Mouse (Mus musculus) midbrain, embryonic 15.5 days (tissue): ENCODE data around the gene Dab2ip. TPM values are rescaled to one million over a fixed set of nuclear protein-coding genes. Genes with fewer than 3 reads are reported as not detected.

Experiments used
- ATAC-seq: fragments of 200-750 bp; cut with Nextera tagmentation; replicated peaks from 2 replicates; pipeline ENCODE4 v1.8.0; 2017; ENCODE audit warnings: moderate TSS enrichment
- H3K27ac ChIP-seq: fragments of 300-500 bp; sonication (generic); 2 replicates; pipeline ENCODE4 v1.5.1; 2015; ENCODE audit warnings: mild to moderate bottlenecking, inconsistent platforms
- H3K27me3 ChIP-seq: fragments of 300-500 bp; sonication (generic); replicated peaks from 2 replicates; pipeline ENCODE4 v1.6.1; 2015; ENCODE audit warnings: inconsistent platforms
- H3K36me3 ChIP-seq: fragments of 300-500 bp; sonication (generic); replicated peaks from 2 replicates; pipeline ENCODE4 v1.6.1; 2015; ENCODE audit warnings: inconsistent platforms
- H3K4me1 ChIP-seq: fragments of 300-500 bp; sonication (generic); 2 replicates; pipeline ENCODE4 v1.6.1; 2015; ENCODE audit warnings: inconsistent platforms
- H3K4me2 ChIP-seq: fragments of 300-500 bp; sonication (generic); 2 replicates; pipeline ENCODE4 v1.6.1; 2015; ENCODE audit warnings: inconsistent platforms, mild to moderate bottlenecking, moderate library complexity
- H3K4me3 ChIP-seq: fragments of 300-500 bp; sonication (generic); 2 replicates; pipeline ENCODE4 v1.5.1; 2015; ENCODE audit warnings: mild to moderate bottlenecking, inconsistent platforms
- H3K9ac ChIP-seq: fragments of 300-500 bp; sonication (generic); 2 replicates; pipeline ENCODE4 v1.6.1; 2015; ENCODE audit warnings: mild to moderate bottlenecking, inconsistent platforms
- H3K9me3 ChIP-seq: fragments of 300-500 bp; sonication (generic); 2 replicates; pipeline ENCODE4 v1.6.1; 2016; ENCODE audit warnings: inconsistent platforms
- WGBS: fragments of 180-500 bp; shearing (Covaris S2); methylation state at CpG from one replicate; pipeline ENCODE4 v1.1.7; 2015; ENCODE audit warnings: mixed read lengths; 5-methylcytosine and 5-hydroxymethylcytosine counted together
- polyA plus RNA-seq: library from polyadenylated mRNA; unstranded; fragments of >200 nt; fragmentation: Nextera tagmentation; extraction: Ambion mirVana; gene quantifications from 2 replicates; pipeline ENCODE4 v1.2.1, GENCODE M21; 2015

Dab2ip gene
- 75.5 and 79.7 TPM in 2 replicates for polyA plus RNA-seq

DNA sequence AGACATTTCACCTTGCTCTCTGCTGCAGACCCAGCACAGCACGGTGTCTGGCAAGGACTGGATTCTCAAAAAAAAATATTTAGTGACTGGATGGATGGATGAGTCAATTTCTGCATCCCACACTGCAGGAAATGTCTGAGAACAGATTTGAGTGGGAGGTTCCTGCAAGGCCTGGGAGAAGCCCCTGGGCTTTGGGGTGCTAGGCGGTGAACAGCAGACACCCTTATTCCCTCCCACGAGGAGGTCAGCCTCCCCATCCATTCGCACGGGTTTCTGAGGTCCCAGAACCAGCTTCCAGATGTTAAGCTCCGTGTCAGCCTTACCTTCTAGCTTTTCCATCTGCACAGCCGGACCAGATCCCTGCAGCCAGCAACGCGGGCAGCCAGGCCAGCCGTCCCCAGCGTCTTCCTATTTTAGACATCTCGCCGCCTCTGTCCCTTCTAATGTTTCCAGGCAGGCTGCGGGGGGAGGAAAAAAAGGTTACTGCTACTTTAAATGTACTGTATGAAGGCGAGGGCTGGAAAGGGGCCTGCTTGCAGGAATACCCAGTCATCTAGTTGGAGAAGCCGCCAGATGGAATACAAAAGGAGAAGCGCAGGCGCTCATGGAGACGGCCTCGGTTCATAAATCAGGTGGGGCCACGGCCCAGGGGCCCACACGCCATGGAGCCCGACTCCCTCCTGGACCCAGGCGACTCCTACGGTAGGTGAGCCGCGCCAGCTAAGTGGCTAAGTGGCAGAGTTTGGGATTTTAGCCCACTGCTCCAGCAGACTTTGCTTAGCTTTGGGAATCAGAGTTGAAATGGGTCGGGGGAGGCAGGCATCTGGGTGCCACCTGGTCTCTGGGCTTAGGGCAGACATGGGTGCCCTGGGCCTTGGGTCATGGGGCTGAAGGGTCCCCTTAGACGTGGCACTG lies at the start of gene Dab2ip:
Dab2ip (plus strand) TSS at position 356 of the 915 bp plus-strand sequence.
- Histone ChIP-seq H3K9me3 (no peaks in the 10 kb centered on the region), H3K27me3 (no peaks in the 10 kb centered on the region), H3K4me3 (no peak within 1 kb of the TSS), H3K4me1 (peaks cover 12% of the 10 kb centered on the region), H3K4me2 (no peak within 1 kb of the TSS), H3K27ac (no peak within 1 kb of the TSS), H3K9ac (no peak within 1 kb of the TSS), H3K36me3 (no peaks in the 10 kb centered on the region)
- 0 out of 2 replicates have a peak, but pooled peaks have one; percentile 44 for ATAC-seq
- WGBS: 66% methylated on average over 29 of the region's 29 CpGs

DNA sequence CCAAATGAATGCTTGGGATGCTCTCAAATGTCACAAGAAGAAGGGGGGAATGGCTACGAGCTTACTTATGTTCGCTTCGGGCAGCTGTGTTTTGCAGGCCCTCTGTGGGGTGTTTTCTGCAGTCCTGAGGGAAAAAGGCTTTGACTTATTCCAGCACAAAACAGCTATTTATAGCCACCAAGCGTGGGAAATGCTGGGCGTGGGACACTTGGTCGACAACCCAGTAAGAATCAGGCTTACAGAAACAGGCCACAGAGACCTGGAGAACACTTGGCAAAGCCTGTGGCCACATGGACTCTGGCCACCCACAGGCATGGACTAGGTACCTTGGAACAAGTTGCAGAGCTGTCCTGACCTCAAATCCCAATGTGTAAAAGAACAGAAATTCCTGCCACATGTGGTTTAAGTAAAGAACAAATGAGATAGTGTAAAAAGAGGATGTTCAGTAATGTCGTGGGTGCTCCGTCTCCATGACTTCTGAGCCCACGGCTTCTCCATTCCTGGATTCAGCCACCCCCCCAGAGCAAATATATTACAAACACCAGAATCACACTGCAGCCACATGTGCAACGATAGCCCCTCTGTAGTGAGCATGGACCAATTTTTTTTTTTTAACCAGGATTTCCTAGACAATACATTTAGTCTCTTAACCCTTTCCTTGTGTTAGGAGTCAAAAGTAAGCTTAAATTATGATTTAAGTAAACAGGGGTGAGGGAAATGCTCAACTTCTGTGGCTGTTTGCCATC lies 49.3 kb upstream of the Dab2ip start:
- ATAC-seq: no peak
- Histone ChIP-seq H3K27ac (no peak overlapping the region), H3K4me1 (peaks cover 5% of the 10 kb centered on the region; the same call in 1 of the 2 replicates), H3K4me2 (no peak overlapping the region), H3K36me3 (no peaks in the 10 kb centered on the region), H3K9me3 (no peaks in the 10 kb centered on the region), H3K4me3 (no peak overlapping the region), H3K27me3 (no peaks in the 10 kb centered on the region), H3K9ac (no peak overlapping the region)
- WGBS: 49% methylated on average over 10 of the region's 10 CpGs

DNA sequence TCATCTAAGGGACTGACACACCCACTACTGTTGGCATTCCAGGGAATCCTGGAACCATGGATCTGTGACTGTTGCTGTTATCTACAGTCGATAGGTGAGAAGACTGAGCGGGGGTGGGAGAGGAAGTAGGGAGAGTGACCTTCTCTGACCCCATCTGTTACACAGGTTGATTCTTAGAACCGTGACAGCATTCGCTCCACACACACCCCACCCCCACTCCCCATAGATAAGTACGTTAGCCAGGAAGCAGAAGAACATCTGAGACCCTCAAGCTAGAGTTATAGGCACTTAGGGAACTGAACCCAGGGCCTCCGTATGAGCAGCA lies 48.8 kb upstream of the Dab2ip start:
- no peak overlapping the region for H3K27ac ChIP-seq
- no peaks in the 10 kb centered on the region for H3K27me3 ChIP-seq
- H3K4me2 ChIP-seq: no peak overlapping the region
- H3K9me3 ChIP-seq: no peaks in the 10 kb centered on the region
- 43% methylated on average over 6 of the region's 6 CpGs for WGBS
- H3K4me1 ChIP-seq: peaks cover 10% of the 10 kb centered on the region; the same call in 1 of the 2 replicates
- no peak overlapping the region for H3K4me3 ChIP-seq
- no peak overlapping the region for H3K9ac ChIP-seq
- ATAC-seq: no peak
- H3K36me3 ChIP-seq: no peaks in the 10 kb centered on the region

DNA sequence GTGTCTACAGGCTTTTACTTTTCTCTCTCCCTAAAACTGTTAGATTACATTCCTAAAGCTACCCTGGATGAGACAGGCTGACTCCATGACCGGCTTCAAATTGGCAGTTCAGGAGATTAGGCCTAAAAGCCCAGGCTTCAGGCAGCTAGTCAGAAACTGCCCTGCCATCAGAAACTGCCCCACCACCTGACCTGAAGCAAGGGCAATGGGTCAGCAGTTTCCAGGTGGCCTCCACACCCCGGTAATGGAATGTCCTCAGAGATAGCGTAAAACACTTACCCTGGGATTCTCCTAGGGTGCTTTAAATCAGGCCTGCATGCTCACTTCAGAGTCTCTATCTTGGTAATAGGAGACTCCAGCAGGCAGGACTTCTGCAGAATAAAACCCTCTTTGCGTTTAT lies 48.2 kb upstream of the Dab2ip start:
- no peak for ATAC-seq
- Histone ChIP-seq H3K9ac (no peak overlapping the region), H3K27me3 (no peaks in the 10 kb centered on the region), H3K4me2 (no peak overlapping the region), H3K9me3 (no peaks in the 10 kb centered on the region), H3K4me3 (no peak overlapping the region), H3K36me3 (no peaks in the 10 kb centered on the region), H3K27ac (no peak overlapping the region), H3K4me1 (peaks cover 10% of the 10 kb centered on the region; the same call in 1 of the 2 replicates)
- WGBS: 66% methylated on average over 4 of the region's 4 CpGs

DNA sequence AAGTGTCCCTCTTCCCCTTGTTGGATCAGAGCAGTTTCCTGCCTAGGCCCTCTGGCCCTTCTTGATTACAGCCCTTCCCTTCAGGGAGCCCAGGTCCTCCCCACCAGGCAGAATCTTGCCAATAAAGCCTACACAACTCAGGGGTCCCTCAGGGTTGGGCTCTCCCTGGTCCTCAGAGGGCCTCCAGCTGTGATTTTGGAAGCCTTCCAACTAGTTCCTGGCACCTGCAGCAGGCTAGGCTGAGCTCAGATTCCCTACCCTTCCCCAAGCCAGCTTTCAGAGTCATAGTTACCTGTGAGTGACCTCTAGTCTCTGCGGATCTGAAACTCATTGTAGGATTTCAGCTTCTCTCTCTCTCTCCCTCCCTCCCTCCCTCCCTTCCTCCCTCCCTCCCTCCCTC lies 47.1 kb upstream of the Dab2ip start:
- H3K4me2 ChIP-seq: no peak overlapping the region
- H3K36me3 ChIP-seq: no peaks in the 10 kb centered on the region
- WGBS: 71% methylated on average over 1 of the region's 1 CpGs
- peaks cover 10% of the 10 kb centered on the region; the same call in 1 of the 2 replicates for H3K4me1 ChIP-seq
- H3K27me3 ChIP-seq: no peaks in the 10 kb centered on the region
- H3K4me3 ChIP-seq: no peak overlapping the region
- no peak overlapping the region for H3K27ac ChIP-seq
- no peak for ATAC-seq
- no peaks in the 10 kb centered on the region for H3K9me3 ChIP-seq
- no peak overlapping the region for H3K9ac ChIP-seq

DNA sequence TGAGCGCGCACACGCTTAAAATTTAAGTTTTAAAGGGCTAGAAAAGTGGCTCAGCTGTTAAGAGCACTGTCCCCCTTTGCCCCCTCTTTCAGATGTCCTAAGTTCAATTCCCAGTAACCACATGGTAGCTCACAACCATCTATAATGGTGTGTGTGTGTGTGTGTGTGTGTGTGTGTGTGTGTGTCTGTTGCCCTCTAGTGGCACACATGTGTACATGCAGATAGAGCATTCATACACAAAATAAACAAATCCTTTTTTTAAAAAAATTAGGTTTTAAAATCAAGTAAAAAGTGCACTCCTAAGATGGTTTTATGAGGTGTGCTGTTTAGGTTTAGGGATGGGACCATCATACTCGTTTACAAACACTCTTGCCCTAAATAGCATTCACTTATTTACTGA lies 45.8 kb upstream of the Dab2ip start:
- H3K4me1 ChIP-seq: peaks cover 10% of the 10 kb centered on the region; the same call in 1 of the 2 replicates
- H3K27me3 ChIP-seq: no peaks in the 10 kb centered on the region
- ATAC-seq: no peak
- H3K27ac ChIP-seq: no peak overlapping the region
- no peaks in the 10 kb centered on the region for H3K9me3 ChIP-seq
- 92% methylated on average over 4 of the region's 4 CpGs for WGBS
- H3K36me3 ChIP-seq: no peaks in the 10 kb centered on the region
- no peak overlapping the region for H3K4me3 ChIP-seq
- no peak overlapping the region for H3K4me2 ChIP-seq
- no peak overlapping the region for H3K9ac ChIP-seq

DNA sequence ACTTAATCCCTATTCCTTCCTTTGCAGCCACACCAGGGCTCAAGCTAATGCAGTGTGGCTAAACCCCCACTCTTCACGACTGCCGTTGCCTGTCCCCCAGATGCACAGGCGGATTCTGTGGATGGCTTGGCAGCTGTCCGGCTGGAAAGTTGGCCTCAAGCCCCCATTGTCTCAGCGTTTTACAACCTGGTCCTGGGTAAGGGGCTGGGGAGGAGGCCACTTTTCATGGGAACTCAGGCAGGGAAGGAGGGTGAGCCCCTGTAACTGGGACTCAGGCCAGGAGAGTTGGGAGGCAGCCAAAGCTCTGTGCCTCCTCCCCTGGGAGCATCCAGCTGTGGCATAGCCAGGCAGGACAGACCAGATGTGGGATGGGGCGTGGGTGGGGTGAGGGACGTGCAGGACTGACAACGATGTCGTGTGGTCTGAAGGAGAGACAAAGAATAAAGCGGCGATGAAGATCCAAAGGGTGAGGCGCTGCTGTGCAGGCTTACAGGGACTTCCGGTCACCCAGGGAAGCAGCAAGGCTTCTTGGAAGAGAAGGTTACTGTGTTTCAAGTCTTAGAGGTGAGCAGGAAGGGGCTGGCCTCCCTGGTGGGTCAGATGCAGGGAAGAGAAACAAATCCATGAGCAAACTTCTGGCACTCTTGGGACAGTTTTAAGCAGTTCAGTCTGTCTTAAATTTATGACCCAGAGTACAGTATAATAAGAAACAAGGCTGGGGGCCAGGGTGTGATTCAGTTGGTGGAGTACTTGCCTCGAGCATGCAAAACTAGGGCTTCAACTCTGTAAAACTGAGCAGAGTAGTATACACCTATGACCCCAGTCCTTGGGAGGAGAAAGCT lies 43.8 kb upstream of the Dab2ip start:
- peak; percentile 77 for ATAC-seq
- Histone ChIP-seq H3K9ac (no peak overlapping the region), H3K4me3 (no peak overlapping the region), H3K9me3 (no peaks in the 10 kb centered on the region), H3K4me1 (peaks cover 10% of the 10 kb centered on the region; the same call in 1 of the 2 replicates), H3K36me3 (no peaks in the 10 kb centered on the region), H3K4me2 (no peak overlapping the region), H3K27ac (peak overlapping the region; percentile 54), H3K27me3 (no peaks in the 10 kb centered on the region)
- WGBS: 45% methylated on average over 14 of the region's 14 CpGs

DNA sequence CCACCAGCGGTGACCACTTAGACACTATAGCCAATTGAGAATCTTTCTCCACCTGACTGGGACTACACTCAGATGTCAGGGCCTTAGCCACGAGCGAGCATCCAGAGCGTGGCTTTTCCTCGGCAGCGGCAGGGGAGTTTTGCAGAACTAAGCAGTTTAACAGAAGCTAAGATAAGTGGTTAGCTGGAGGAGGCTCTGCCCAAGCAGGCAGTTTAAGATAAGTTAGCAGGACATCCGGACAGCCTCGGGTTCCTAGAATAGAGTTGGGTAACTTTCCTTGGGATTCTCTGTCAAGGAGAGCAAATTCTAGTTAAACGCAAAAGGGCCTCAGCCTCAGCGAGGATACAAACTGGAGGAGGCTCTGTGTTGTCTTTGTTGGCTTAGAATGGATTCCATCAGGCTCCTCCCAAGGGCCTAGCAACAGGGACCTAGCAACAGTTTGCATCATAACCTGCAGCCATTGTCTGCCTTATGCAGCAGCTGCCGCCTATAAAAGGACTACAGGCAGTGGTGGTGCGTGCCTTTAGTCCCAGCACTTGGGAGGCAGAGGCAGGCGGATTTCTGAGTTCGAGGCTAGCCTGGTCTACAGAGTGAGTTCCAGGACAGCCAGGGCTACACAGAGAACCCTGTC lies 31.3 kb upstream of the Dab2ip start:
- no peak overlapping the region for H3K4me3 ChIP-seq
- no peak for ATAC-seq
- no peak overlapping the region for H3K27ac ChIP-seq
- H3K4me1 ChIP-seq: no peaks in the 10 kb centered on the region
- H3K4me2 ChIP-seq: no peak overlapping the region
- no peak overlapping the region for H3K9ac ChIP-seq
- no peaks in the 10 kb centered on the region for H3K36me3 ChIP-seq
- no peaks in the 10 kb centered on the region for H3K27me3 ChIP-seq
- WGBS: 82% methylated on average over 14 of the region's 14 CpGs
- H3K9me3 ChIP-seq: no peaks in the 10 kb centered on the region

DNA sequence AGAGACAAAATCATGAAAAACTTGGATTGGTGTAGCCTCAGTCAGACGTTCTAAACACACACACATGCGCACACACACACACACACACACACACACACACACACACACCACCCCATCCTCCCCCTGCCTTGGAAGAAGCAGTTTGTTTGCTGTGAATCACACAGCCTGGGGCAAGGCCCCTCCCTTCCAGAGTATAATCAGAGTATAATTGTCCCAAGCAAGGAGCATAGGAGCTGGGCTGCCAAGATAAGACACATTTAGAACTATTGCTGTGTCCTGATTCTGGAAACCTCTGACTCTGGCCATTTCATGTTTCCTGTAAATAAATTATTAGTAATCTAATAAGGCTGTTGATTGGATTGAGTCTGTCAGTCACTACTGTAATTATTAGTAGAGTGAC lies 29.0 kb upstream of the Dab2ip start:
- no peaks in the 10 kb centered on the region for H3K27me3 ChIP-seq

DNA sequence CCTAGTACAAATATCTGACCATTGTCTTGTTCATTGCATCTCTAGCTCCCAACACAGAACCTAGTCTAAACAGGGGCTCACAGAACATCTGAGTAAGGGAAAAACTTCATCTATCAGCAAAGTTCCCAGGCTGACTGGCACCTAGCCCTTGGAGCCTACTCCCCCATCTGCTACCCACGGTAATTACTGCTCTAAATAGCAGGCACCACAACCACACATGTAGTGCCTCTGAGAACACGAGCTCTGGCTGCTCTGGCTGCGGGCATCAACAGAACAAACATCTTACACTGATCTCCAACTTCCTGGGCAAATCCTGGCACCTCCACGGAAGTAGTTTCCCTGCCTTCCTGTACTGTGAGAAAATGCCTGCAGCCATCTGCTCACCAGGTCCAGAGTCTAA lies 28.2 kb upstream of the Dab2ip start:
- no peak overlapping the region for H3K9ac ChIP-seq
- ATAC-seq: no peak
- WGBS: 80% methylated on average over 4 of the region's 4 CpGs
- H3K4me1 ChIP-seq: no peaks in the 10 kb centered on the region
- no peak overlapping the region for H3K4me3 ChIP-seq
- no peak overlapping the region for H3K4me2 ChIP-seq
- H3K36me3 ChIP-seq: no peaks in the 10 kb centered on the region
- H3K27me3 ChIP-seq: no peaks in the 10 kb centered on the region
- no peak overlapping the region for H3K27ac ChIP-seq
- H3K9me3 ChIP-seq: no peaks in the 10 kb centered on the region

More for the DNA sequence above, 29.0 kb upstream of the Dab2ip start:
- 72% methylated on average over 2 of the region's 2 CpGs for WGBS
- no peak for ATAC-seq
- no peaks in the 10 kb centered on the region for H3K9me3 ChIP-seq
- H3K27ac ChIP-seq: no peak overlapping the region
- H3K4me1 ChIP-seq: no peaks in the 10 kb centered on the region
- no peak overlapping the region for H3K4me3 ChIP-seq
- H3K9ac ChIP-seq: no peak overlapping the region
- H3K4me2 ChIP-seq: no peak overlapping the region
- H3K36me3 ChIP-seq: no peaks in the 10 kb centered on the region

DNA sequence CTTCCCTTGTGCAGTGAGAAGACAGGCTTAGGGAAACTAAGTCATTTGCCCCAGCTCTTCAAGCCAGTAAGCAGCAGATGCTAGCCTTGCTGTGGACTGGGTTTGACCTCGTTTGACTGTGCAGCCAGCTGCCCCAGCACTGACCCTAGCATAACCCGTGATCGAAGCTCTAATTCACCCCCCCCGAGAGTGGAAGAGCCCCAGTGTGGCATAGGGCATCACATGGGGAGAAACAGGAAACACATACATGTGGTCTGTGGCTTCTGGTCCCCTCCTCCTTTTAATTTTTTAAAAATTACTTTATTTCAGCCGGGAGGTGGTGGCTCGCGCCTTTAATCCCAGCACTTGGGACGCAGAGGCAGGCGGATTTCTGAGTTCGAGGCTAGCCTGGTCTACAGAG lies 27.3 kb upstream of the Dab2ip start:
- Histone ChIP-seq H3K27ac (no peak overlapping the region), H3K36me3 (no peaks in the 10 kb centered on the region), H3K9ac (no peak overlapping the region), H3K4me1 (no peaks in the 10 kb centered on the region), H3K4me2 (no peak overlapping the region), H3K4me3 (no peak overlapping the region), H3K27me3 (no peaks in the 10 kb centered on the region), H3K9me3 (no peaks in the 10 kb centered on the region)
- ATAC-seq: no peak
- 86% methylated on average over 10 of the region's 10 CpGs for WGBS
